Mouse (Mus musculus) intestine, embryonic 16.5 days (tissue): ENCODE measurements at regions not wholly inside any gene's neighbourhood (a gene's known extent, or its start where the extent isn't known, plus 50 kb on each side); places are given as distances from the start of the nearest gene placed in this dataset.

ENCODE experiments used
- ATAC-seq: fragments of 200-750 bp; cut with Nextera tagmentation; 2 replicates; pipeline ENCODE4 v1.8.0; 2017; ENCODE audit warnings: moderate TSS enrichment, moderate library complexity
- H3K27ac ChIP-seq: fragments of 300-500 bp; sonication (generic); 2 replicates; pipeline ENCODE4 v1.5.1; 2014; ENCODE audit warnings: mild to moderate bottlenecking, low read length
- H3K27me3 ChIP-seq: fragments of 300-500 bp; sonication (generic); replicated peaks from 2 replicates; pipeline ENCODE4 v1.6.1; 2014; ENCODE audit warnings: low read length, control low read depth, mixed read lengths; ENCODE audit not compliant: control insufficient read depth, insufficient read depth
- H3K36me3 ChIP-seq: fragments of 300-500 bp; sonication (generic); 2 replicates; pipeline ENCODE4 v1.6.1; 2014; ENCODE audit warnings: low read length, control low read depth; ENCODE audit not compliant: control insufficient read depth, insufficient read depth
- H3K4me1 ChIP-seq: fragments of 300-500 bp; sonication (generic); 2 replicates; pipeline ENCODE4 v1.6.1; 2014; ENCODE audit warnings: low read length, control low read depth, mixed read lengths; ENCODE audit not compliant: control insufficient read depth, insufficient read depth
- H3K4me2 ChIP-seq: fragments of 300-500 bp; sonication (generic); 2 replicates; pipeline ENCODE4 v1.6.1; 2014; ENCODE audit warnings: low read depth, low read length, control low read depth
- H3K4me3 ChIP-seq: fragments of 300-500 bp; sonication (generic); 2 replicates; pipeline ENCODE4 v1.5.1; 2014; ENCODE audit warnings: mild to moderate bottlenecking, low read length
- H3K9ac ChIP-seq: fragments of 300-500 bp; sonication (generic); 2 replicates; pipeline ENCODE4 v1.6.1; 2014; ENCODE audit warnings: low read depth, low read length
- H3K9me3 ChIP-seq: fragments of 300-500 bp; sonication (generic); 2 replicates; pipeline ENCODE4 v1.6.1; 2016; ENCODE audit warnings: low read length, control low read depth; ENCODE audit not compliant: control insufficient read depth
- WGBS: fragments of 180-500 bp; shearing (Covaris S2); extraction: QIAGEN DNeasy Blood & Tissue Kit; methylation state at CpG from one replicate; pipeline ENCODE4 v1.1.7; 2014; 5-methylcytosine and 5-hydroxymethylcytosine counted together

DNA sequence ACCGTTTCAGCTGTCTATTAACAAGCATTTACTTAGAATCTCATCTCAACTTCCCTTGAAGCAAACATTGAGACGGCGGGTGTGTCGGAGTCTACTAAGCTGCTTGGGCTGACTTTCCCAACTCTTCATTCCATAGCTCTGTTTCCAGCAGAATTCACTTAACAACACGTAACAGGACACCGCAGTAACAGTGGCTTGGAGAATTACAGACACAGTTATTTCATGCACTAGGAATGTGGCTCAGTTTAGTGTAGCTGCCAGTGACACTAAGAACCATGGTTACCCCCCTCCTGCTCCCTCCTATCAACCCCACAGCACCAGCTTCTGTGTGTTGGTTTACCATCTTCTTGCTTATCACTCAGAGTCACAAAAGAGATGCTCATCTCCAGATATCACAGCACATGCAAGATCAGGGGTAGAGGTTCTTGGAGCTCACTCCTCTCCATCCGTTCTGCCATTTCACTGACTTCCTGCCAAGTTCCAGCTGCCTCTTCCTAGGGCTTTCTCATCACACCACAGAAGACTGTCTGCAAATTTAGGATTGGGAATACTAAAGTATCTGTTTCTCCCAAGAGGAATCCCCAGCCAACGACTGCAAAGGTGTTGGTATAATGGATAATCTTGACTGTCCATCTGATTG lies 90.7 kb downstream of the Banf2 start:
- 54% methylated on average over 8 of the region's 8 CpGs for WGBS
- H3K27ac ChIP-seq: no peak overlapping the region
- H3K27me3 ChIP-seq: no peaks in the 10 kb centered on the region
- H3K9me3 ChIP-seq: no peaks in the 10 kb centered on the region
- H3K36me3 ChIP-seq: no peaks in the 10 kb centered on the region
- ATAC-seq: peak; percentile 60
- H3K9ac ChIP-seq: no peak overlapping the region
- no peaks in the 10 kb centered on the region; the same call in 1 of the 2 replicates for H3K4me1 ChIP-seq
- H3K4me3 ChIP-seq: no peak overlapping the region
- H3K4me2 ChIP-seq: no peak overlapping the region

DNA sequence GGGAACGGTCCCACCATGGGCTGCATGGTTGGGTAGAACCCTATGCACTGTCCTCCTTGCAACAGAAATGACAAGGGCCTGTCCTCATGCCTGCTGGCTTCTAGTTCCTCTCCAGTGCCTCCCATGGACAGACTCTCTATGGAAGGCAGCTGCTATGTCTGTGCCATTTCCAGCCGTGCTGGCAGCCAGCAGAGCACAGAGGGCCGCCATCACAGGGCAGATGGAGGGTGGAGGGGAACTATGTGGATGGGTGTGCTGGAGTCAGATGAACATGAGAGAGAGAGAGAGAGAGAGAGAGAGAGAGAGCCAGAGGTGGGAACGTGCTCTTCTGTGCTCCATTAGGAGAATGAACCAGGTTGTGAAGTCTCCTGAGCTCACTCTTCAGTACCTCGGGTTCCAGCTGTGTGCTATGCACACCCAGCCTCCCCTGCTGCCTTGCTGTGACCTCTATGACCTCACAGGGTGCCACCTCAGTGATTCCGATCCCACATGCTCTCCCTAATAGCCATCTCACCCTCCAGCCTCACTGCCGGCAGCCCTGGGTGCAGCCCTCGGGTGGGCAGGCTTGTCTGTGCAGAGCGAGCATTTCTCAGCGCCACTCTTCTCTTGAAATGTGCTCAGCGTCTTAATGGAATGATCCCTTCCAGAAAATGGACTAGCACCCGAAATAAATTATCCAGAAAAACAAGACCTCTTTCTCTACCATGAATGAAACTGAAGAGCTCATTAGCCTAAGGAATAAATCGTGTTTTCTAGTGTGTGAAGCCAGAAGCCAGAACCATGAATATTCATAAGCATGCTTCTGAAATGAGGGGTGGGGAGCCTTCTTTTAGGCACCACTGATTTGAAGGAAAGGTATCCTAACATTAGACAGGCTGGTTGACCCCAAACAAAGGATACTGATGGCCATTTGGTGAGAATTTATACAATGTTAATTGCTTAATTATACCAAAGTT lies 94.5 kb downstream of the Banf2 start:
- no peak overlapping the region for H3K9ac ChIP-seq
- no peaks in the 10 kb centered on the region for H3K36me3 ChIP-seq
- H3K27me3 ChIP-seq: no peaks in the 10 kb centered on the region
- H3K4me3 ChIP-seq: no peak overlapping the region
- H3K27ac ChIP-seq: no peak overlapping the region
- 77% methylated on average over 13 of the region's 13 CpGs for WGBS
- no peaks in the 10 kb centered on the region for H3K4me1 ChIP-seq
- no peaks in the 10 kb centered on the region for H3K9me3 ChIP-seq
- no peak overlapping the region for H3K4me2 ChIP-seq
- ATAC-seq: no peak; the same call in 1 of the 2 replicates

DNA sequence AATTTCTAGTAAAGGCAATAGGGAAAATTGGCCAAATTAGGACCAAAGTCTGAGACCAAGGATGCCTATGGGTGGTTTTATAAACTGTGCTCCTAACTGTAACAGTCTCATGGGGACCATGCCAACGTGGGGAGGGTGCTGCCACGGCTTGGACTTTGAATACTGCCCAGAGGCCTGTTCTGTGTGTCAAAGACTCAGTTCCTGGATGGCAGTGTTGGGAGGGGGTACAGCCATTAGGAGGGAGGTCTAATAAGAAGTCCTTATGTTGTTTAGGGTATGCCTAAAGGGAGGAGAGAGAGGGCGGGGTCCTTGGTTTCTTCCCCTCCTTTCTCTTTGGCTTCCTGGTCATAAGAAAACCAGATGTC lies 95.2 kb downstream of the Banf2 start:
- no peaks in the 10 kb centered on the region for H3K27me3 ChIP-seq
- H3K4me2 ChIP-seq: no peak overlapping the region
- no peak overlapping the region for H3K4me3 ChIP-seq
- no peak for ATAC-seq
- no peaks in the 10 kb centered on the region for H3K9me3 ChIP-seq
- no peaks in the 10 kb centered on the region for H3K4me1 ChIP-seq
- WGBS: 86% methylated on average over 3 of the region's 3 CpGs
- no peak overlapping the region for H3K9ac ChIP-seq
- H3K27ac ChIP-seq: no peak overlapping the region
- no peaks in the 10 kb centered on the region for H3K36me3 ChIP-seq

DNA sequence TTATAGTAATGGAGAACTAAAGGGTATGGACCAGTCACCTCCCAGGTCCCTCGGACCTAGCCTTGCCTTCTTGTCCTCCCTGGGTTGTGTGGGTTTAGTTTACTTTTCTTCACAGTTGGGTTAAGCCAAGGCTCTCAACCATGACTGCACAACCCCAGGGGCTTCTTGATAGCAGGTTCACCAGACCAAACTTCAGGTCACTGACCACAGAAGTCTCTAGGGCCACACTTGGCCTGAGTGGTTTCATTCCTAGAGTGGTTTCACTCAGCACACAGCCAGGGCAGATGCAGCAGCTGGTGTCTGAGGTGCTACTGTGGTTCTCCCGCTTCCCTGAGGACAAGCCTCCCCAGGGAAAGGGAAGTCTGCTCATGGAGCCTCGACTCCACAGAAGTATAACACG lies 95.7 kb downstream of the Banf2 start:
- ATAC-seq: no peak
- Histone ChIP-seq H3K9ac (no peak overlapping the region), H3K9me3 (peaks cover 3% of the 10 kb centered on the region; the same call in 1 of the 2 replicates), H3K27me3 (no peaks in the 10 kb centered on the region), H3K4me2 (no peak overlapping the region), H3K27ac (no peak overlapping the region), H3K4me1 (no peaks in the 10 kb centered on the region), H3K4me3 (no peak overlapping the region), H3K36me3 (no peaks in the 10 kb centered on the region)
- 87% methylated on average over 4 of the region's 4 CpGs for WGBS

DNA sequence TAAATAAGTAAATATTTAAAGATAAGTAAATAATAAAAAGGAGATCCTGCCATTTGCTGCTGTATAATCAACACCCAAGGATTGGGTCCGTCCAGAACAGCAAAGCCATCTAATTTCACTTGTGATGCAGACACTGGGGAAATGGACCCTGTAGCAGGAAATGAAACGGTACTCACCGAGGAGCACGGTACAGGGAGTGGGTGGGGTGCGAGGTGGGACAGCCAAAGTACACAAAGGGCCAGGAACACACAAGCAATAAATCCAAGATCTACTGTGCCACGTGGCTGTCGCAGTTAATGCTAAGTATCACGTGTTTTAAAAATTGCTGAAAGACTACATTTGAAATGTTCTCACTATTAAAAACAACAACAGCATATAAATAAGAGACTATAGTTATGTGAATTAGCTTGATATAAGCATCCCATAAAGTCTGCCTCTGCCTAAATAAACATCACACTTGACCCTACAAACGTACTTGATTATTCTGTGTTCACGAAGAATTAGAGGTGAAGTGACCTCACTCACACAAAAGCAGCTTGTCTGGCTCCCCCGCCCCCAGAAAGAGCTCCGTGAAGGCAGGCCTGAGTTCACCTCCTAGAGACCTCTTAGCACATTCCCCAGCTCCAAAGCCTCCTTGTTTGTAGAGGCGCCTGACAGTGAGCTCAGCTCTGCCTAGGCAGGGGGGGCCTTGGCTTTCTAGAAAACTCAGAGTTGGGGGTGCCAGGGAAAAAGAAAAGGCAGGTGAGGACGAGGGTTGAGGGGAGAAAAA lies 101.1 kb downstream of the Banf2 start:
- H3K36me3 ChIP-seq: no peaks in the 10 kb centered on the region
- no peaks in the 10 kb centered on the region for H3K27me3 ChIP-seq
- 39% methylated on average over 14 of the region's 14 CpGs for WGBS
- H3K9me3 ChIP-seq: peaks cover 4% of the 10 kb centered on the region; the same call in 1 of the 2 replicates
- H3K4me2 ChIP-seq: no peak overlapping the region
- H3K4me1 ChIP-seq: peaks cover 13% of the 10 kb centered on the region
- ATAC-seq: peak; percentile 87
- H3K9ac ChIP-seq: peak overlapping the region; percentile 9
- H3K4me3 ChIP-seq: no peak overlapping the region
- H3K27ac ChIP-seq: peak overlapping the region; percentile 49

DNA sequence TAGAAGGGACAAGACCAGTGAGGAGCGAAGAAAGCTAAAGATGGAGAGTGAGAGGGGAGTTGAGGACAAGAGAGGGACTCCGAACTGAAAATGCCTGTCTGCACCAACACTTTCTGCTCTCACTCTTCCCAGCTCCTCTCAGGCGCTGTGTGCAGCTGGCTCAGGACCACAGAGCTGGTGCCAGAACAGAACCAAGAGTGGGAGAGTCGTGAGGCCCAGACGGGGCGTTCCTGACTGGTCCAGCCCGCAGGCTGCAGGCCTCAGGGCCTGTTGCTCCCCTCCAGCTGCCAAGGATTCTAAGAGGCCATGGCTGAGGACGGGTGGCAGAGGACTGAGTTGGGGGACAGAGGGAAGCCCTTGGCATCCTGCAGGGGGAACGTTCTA lies 101.7 kb downstream of the Banf2 start:
- 61% methylated on average over 9 of the region's 9 CpGs for WGBS
- peak; percentile 36 for ATAC-seq
- H3K27me3 ChIP-seq: no peaks in the 10 kb centered on the region
- H3K36me3 ChIP-seq: no peaks in the 10 kb centered on the region
- H3K4me1 ChIP-seq: peaks cover 13% of the 10 kb centered on the region
- peak overlapping the region; percentile 49 for H3K27ac ChIP-seq
- peaks cover 4% of the 10 kb centered on the region; the same call in 1 of the 2 replicates for H3K9me3 ChIP-seq
- H3K9ac ChIP-seq: peak overlapping the region; percentile 9
- no peak overlapping the region for H3K4me2 ChIP-seq
- H3K4me3 ChIP-seq: no peak overlapping the region

DNA sequence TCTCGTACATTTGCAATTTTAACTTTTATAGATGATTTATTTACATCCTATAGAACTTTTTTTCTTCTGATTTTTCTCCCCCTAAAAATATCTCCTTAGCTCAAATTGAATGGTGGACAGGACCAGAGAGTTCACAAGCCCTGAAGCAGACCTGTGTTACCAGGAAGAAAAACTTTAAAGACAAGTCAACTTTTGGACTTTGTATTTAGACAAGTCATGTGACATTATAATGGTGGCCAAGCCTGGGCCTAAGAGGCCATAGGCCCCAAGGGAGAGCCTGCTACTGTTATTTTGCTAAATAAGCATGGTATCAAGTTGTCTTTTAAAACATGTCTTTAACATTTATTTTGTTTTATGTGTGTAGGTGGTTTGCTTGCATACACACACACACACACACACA lies 102.7 kb downstream of the Banf2 start:
- Histone ChIP-seq H3K9me3 (peaks cover 4% of the 10 kb centered on the region; the same call in 1 of the 2 replicates), H3K27me3 (no peaks in the 10 kb centered on the region), H3K36me3 (no peaks in the 10 kb centered on the region), H3K9ac (no peak overlapping the region), H3K27ac (no peak overlapping the region), H3K4me3 (no peak overlapping the region), H3K4me2 (no peak overlapping the region), H3K4me1 (peaks cover 13% of the 10 kb centered on the region)
- peak; percentile 49; the same call in 1 of the 2 replicates for ATAC-seq
- WGBS: 78% methylated on average over 1 of the region's 1 CpGs

DNA sequence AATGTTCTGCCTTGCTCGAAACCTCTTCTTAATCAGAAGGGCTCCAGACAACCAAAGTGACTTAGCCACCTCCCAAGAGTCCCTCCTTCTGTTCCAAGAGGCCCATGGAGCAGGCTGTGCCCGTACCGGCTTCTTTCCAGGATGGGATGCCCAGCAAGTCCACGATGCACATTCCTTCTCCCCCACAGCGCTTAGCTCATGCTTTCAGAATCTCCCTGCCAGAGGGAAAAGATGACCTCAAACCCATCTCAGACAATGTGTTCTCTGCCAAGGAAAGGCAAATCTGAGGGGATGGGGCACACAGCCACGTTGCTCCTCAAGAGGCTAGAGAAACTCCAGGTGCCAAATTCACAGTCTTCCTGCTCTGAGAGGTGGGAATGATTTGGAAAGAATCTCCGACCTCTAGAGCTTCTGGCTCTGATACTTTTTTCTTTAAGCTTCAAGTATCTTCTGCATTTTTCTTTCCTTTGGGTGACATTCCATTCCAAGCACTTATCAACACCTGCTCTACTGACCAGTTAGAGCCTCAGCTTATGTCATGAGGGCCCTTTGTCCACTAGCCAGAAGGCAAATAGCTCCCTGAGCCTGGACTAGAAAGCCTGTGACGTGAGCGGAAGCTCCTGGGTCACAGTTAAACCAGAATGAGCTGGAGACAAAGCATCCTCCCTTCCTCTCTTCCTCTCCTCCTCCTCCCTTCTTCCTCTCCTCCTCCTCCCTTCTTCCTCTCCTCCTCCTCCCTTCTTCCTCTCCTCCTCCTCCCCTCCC lies 110.9 kb downstream of the Banf2 start:
- Histone ChIP-seq H3K9ac (no peak overlapping the region), H3K4me1 (no peaks in the 10 kb centered on the region), H3K27ac (no peak overlapping the region), H3K9me3 (no peaks in the 10 kb centered on the region), H3K27me3 (no peaks in the 10 kb centered on the region), H3K4me2 (no peak overlapping the region), H3K36me3 (no peaks in the 10 kb centered on the region), H3K4me3 (no peak overlapping the region)
- no peak for ATAC-seq
- 78% methylated on average over 9 of the region's 9 CpGs for WGBS
